Mouse (Mus musculus): ENCODE measurements around the gene BC003965. TPM values are rescaled to one million over a fixed set of nuclear protein-coding genes. Genes with fewer than 3 reads are reported as not detected.

Gene BC003965
- polyA plus RNA-seq, 1 experiment from 2014 or later = 33.4 TPM

DNA sequence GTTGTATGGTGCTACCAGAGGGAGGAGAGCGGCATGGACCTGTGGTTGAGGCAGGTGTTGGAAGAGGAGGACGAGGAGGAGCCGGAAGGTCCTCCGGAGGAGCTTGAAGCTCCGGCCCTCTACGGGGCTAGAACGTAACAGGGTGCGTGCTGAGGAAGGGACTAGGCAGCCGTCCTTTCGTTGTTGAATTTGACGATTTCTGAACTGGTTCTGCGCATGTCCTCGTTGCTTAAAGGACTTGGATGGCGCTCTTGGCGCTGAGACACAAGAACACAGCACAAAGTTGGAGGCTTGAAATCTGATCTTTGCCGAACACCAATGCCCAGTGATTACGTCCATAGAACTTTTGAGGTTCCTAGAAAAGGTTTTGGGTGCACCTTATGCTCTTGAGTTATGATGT, 607 bp downstream of the BC003965 start:
- 8% methylated on average over 17 of the region's 17 CpGs for WGBS
- H3K27ac ChIP-seq (replicated peaks) = 0 out of 2 replicates have a peak overlapping the region, but pooled peaks have one; percentile 90
- H3K9ac ChIP-seq (replicated peaks) = peak overlapping the region; percentile 80
- H3K4me2 ChIP-seq (replicated peaks) = peak overlapping the region; percentile 98
- H3K27me3 ChIP-seq = peaks cover 16% of the 10 kb centered on the region; the same call in 1 of the 2 replicates
- H3K4me1 ChIP-seq = peaks cover 26% of the 10 kb centered on the region
- H3K36me3 ChIP-seq = no peaks in the 10 kb centered on the region
- ATAC-seq (ENCODE audit: low FRiP score, low read depth) = peak; percentile 36; the same call in 1 of the 2 replicates
- H3K4me3 ChIP-seq = peak overlapping the region; percentile 94
- no peaks in the 10 kb centered on the region for H3K9me3 ChIP-seq

DNA sequence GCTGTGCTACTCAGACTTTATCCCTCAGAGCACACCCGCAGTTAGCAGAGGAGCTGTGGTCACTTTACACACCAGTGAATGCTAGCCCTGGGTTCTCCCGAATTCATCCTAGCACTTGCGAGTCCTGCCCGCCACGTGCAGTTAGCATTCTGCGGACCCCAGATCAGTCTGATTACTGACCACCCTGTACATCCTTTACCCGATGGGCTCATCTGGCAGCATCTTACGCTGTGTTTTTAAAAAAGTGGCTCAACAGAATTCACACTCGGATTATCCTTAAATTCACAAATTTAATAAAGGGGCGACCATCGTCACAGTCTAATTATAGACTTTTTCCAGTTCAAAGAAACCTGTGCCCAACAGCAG, 3.4 kb downstream of the BC003965 start:
- H3K27ac ChIP-seq (replicated peaks) = peak overlapping the region; percentile 68; the same call in 1 of the 2 replicates

DNA sequence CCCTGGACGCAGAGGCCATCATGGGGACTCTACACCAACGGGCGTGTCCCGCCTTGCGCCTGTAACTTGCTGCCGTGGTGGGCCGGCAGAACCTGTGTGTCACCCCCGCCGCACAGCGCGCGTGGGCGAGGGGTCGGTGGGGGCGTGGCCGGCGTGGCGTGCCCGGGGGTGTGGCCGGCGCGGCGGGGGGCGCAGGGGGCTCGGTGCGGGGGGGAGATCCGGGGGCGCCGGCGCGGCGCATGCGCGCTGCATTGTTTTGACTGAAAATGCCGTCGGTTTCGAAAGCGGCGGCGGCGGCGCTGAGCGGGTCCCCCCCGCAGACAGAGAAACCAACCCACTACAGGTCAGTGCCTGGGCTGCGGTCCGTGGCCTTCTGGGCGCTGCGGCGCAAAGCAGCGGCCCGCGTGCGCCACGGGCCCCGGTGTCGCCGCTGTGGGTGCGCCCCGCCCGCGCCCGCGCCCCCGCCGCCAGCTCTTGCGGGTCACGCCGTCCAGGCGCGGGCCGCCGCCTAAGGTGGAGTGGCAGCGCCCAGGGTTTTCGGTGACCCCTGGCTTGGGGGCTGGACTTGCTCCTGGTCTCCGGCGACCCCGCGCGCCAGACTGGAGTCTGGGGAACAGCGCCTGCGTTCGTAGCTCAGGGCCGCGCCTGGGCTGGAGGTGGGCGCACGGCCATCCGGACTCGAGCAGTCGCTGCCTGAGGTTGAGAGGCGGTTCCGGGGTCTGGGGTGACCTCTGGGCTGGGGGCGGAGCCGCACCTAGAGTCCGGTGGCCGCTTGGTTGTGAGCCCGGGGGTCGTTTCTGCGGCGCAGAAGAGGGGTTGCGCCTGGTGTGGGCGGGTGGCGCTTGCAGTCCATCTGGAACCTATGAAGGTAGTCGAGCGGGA, 4.0 kb downstream of the BC003965 start, which contains the start of gene Unkl:
Gene Unkl, plus strand, starts transcription at position 248 of the 882 bp plus-strand sequence.
- ATAC-seq (ENCODE audit: low FRiP score, low read depth) = peak; percentile 57
- H3K9ac ChIP-seq (replicated peaks) = peak within 1 kb of the TSS; percentile 90
- H3K27ac ChIP-seq (replicated peaks) = peak within 1 kb of the TSS; percentile 68
- H3K4me3 ChIP-seq = peak within 1 kb of the TSS; percentile 99
- 0 out of 2 replicates have a peak, but pooled peaks cover 16% of the 10 kb centered on the region for H3K36me3 ChIP-seq
- H3K27me3 ChIP-seq = no peaks in the 10 kb centered on the region
- no peaks in the 10 kb centered on the region for H3K9me3 ChIP-seq
- WGBS = under 1% methylated on average over 82 of the region's 104 CpGs
- H3K4me1 ChIP-seq = peaks cover 26% of the 10 kb centered on the region
- peak within 1 kb of the TSS; percentile 90 for H3K4me2 ChIP-seq (replicated peaks)

More for the DNA sequence above, 3.4 kb downstream of the BC003965 start:
- no peak for ATAC-seq (ENCODE audit: low FRiP score, low read depth)
- Histone ChIP-seq H3K4me2 (replicated peaks) (peak overlapping the region; percentile 90), H3K27me3 (no peaks in the 10 kb centered on the region), H3K4me3 (peak overlapping the region; percentile 99), H3K9ac (replicated peaks) (peak overlapping the region; percentile 90), H3K36me3 (0 out of 2 replicates have a peak, but pooled peaks cover 16% of the 10 kb centered on the region), H3K9me3 (no peaks in the 10 kb centered on the region), H3K4me1 (peaks cover 26% of the 10 kb centered on the region)
- WGBS = 5% methylated on average over 11 of the region's 11 CpGs

DNA sequence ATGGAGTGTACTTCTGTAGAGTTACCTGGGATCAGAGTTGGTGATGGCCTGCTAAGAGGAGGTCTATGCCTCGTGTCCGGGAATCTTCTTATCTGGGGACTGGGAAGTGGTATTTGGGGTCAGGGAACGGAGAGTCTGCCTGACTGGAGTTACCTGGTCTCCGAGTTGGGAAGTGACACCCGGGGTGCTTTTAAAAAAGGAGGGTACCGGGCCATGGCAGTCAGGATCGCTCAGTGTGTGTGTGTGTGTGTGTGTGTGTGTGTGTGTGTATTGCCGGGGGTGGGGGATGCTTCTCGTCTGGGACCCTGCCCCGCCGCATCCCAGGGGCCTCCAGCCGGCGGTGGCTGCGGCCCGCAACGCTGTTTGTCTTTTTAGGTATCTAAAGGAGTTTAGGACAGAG, 4.7 kb downstream of the BC003965 start:
- peaks cover 26% of the 10 kb centered on the region for H3K4me1 ChIP-seq
- 5% methylated on average over 16 of the region's 16 CpGs for WGBS
- no peaks in the 10 kb centered on the region for H3K9me3 ChIP-seq
- H3K4me3 ChIP-seq = peak overlapping the region; percentile 99
- no peak for ATAC-seq (ENCODE audit: low FRiP score, low read depth)
- 0 out of 2 replicates have a peak, but pooled peaks cover 16% of the 10 kb centered on the region for H3K36me3 ChIP-seq
- no peak overlapping the region for H3K27ac ChIP-seq (replicated peaks)
- peak overlapping the region; percentile 90 for H3K4me2 ChIP-seq (replicated peaks)
- no peaks in the 10 kb centered on the region for H3K27me3 ChIP-seq
- peak overlapping the region; percentile 90 for H3K9ac ChIP-seq (replicated peaks)

DNA sequence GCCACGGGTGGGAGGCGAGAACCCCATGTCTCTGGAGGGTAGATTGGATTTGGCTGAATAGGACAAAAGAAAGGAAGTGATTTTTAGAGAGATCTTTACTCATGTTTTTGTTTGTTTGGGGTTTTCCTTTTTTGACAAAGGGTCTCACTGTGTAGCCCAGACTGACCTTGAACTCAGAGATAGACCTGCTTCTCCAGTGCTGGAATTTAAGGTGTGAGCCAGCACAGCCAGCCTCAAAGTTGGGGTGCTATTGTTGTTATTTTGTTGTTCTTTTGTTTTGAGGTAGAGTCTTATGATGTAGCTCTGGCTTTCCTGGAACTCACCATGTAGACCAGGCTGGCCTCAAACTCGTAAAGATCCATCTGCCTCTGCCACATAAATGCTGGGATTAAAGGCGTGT, 18.0 kb downstream of the BC003965 start:
- H3K4me2 ChIP-seq (replicated peaks) = no peak overlapping the region
- no peaks in the 10 kb centered on the region for H3K9me3 ChIP-seq
- H3K27me3 ChIP-seq = no peaks in the 10 kb centered on the region
- no peaks in the 10 kb centered on the region for H3K4me1 ChIP-seq
- H3K27ac ChIP-seq (replicated peaks) = no peak overlapping the region
- 92% methylated on average over 4 of the region's 4 CpGs for WGBS
- H3K4me3 ChIP-seq = no peak overlapping the region
- H3K36me3 ChIP-seq = peaks cover 68% of the 10 kb centered on the region
- ATAC-seq (ENCODE audit: low FRiP score, low read depth) = no peak
- no peak overlapping the region for H3K9ac ChIP-seq (replicated peaks)

DNA sequence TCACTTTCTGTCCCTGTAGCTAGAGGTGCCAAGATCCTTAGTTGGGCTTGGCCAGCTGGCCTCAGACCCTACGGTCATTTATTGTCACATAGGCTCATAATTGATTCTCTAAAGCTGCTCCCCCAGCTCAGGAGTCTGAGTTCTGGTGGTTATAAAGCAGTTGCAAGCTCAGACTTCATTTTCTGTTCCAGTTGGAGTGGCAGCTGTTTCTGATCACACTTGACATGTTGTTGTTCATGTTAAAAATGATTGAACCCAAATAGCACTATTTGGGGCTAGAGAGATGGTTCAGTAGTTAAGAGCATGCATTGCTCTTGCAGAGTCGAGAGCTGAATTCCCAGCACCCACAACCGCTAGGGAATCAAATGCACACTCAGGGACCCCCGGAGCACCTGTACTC, 25.7 kb downstream of the BC003965 start:
- Histone ChIP-seq H3K9me3 (no peaks in the 10 kb centered on the region), H3K27ac (replicated peaks) (no peak overlapping the region), H3K4me3 (no peak overlapping the region), H3K4me1 (no peaks in the 10 kb centered on the region), H3K36me3 (peaks cover 82% of the 10 kb centered on the region), H3K9ac (replicated peaks) (no peak overlapping the region), H3K4me2 (replicated peaks) (no peak overlapping the region), H3K27me3 (no peaks in the 10 kb centered on the region)
- ATAC-seq (ENCODE audit: low FRiP score, low read depth) = no peak
- WGBS = 92% methylated on average over 4 of the region's 4 CpGs

DNA sequence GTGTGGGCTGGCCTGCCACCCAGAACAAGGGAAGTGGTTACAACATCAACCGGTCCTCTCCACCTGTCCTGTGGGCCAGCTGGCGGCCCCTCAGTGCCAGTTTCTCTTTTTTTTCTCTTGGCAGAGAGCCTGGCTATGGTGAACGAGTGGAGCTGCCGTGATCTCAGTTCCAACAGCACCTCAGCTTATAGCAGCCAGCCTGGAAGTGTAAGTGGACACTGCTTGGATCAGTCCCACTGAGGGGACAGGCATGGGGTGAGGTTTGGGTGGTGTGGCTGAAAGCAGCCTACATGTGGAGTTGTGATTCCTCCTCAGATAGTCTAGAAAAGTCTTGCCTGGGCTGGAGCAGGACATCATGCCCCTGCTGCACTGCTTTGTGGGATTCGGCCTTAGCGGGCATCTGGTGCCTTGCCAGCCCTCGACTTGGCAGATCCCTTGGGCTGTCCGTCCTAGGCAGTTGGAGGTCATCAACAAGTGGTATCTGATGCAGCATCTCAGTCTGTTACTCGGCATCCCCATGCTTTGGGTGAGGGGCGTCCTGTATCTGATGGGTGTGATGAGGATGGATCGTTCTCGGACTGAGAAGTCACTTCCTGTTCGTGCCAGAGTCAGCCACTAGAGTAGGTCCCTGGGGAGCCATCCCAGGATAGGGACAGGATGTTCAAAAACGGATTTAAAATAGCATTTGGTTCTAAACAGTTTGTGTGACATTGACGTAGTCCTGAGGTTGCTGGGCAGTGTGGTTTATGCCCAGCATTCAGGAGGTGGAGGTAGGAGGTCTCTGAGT, 26.5 kb downstream of the BC003965 start:
- H3K27ac ChIP-seq (replicated peaks) = no peak overlapping the region
- peaks cover 85% of the 10 kb centered on the region for H3K36me3 ChIP-seq
- WGBS = 87% methylated on average over 15 of the region's 15 CpGs
- H3K27me3 ChIP-seq = no peaks in the 10 kb centered on the region
- no peak overlapping the region for H3K9ac ChIP-seq (replicated peaks)
- no peaks in the 10 kb centered on the region for H3K4me1 ChIP-seq
- ATAC-seq (ENCODE audit: low FRiP score, low read depth) = no peak
- H3K4me2 ChIP-seq (replicated peaks) = no peak overlapping the region
- no peak overlapping the region for H3K4me3 ChIP-seq
- no peaks in the 10 kb centered on the region for H3K9me3 ChIP-seq

DNA sequence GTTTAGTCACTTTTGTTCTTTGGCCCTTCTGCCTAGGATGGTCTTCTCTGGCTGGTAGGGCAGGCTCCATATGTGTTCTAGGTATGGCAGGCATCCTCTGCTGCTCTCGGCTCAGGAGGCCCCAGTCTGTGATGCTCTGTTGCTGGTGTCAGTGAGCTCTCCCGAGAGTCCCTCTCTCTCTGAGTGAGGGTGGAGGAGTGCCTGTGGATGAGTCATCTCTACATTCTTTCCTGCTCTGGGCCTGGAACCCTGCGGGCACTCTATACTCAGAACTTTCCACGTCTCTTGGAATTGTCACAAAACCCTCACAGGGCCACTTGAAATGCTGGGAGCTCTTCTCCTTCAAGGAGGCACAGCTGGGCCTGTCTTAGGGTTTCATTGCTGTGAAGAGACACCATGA, 27.4 kb downstream of the BC003965 start:
- no peak overlapping the region for H3K4me3 ChIP-seq
- ATAC-seq (ENCODE audit: low FRiP score, low read depth) = no peak
- H3K27me3 ChIP-seq = no peaks in the 10 kb centered on the region
- peaks cover 87% of the 10 kb centered on the region for H3K36me3 ChIP-seq
- H3K4me2 ChIP-seq (replicated peaks) = no peak overlapping the region
- no peaks in the 10 kb centered on the region for H3K4me1 ChIP-seq
- WGBS = 95% methylated on average over 4 of the region's 4 CpGs
- no peak overlapping the region for H3K9ac ChIP-seq (replicated peaks)
- no peak overlapping the region for H3K27ac ChIP-seq (replicated peaks)
- H3K9me3 ChIP-seq = no peaks in the 10 kb centered on the region

DNA sequence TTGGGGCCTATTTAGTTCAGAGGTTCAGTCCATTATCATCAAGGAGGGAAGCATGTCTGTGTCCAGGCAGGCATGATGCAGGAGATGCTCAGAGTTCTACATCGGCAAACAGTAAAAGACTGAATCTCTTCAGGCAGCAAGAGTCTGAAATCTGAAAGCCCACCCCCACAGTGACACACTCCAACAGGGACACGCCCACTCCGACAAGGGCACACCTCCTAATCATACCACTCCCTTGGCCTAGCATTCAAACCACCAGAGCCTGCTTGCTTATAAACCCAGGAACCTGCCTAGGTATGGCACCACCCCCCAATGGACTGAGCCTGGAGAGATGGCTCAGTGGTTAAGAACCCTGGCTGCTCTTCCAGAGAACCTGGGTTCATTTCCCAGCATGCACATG, 31.1 kb downstream of the BC003965 start:
- Histone ChIP-seq H3K36me3 (peaks cover 68% of the 10 kb centered on the region), H3K4me1 (no peaks in the 10 kb centered on the region), H3K27me3 (no peaks in the 10 kb centered on the region), H3K4me2 (replicated peaks) (no peak overlapping the region), H3K4me3 (no peak overlapping the region), H3K9me3 (no peaks in the 10 kb centered on the region), H3K9ac (replicated peaks) (no peak overlapping the region), H3K27ac (replicated peaks) (no peak overlapping the region)
- no peak for ATAC-seq (ENCODE audit: low FRiP score, low read depth)
- 79% methylated on average over 3 of the region's 3 CpGs for WGBS

DNA sequence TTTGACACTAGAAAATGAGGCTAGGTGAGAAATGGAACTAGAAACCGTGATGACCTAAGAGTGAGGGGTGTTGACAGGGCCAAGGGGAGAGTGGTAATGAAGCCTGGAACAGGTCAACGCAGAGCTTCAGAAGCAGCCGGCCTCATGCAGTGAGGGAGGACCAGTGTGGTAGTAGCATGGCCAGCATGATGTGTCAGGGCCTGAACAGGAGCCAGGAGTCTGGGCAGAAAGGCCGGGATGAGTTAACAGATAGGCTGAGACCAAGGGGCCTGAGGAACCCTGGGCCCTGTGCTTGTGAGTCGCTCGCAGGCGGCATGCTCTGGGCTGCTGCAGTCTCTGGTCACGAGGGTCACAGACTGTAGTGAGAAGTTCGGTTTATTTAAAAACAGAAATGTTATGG, 34.6 kb downstream of the BC003965 start:
- no peak for ATAC-seq (ENCODE audit: low FRiP score, low read depth)
- Histone ChIP-seq H3K36me3 (peaks cover 41% of the 10 kb centered on the region), H3K4me3 (no peak overlapping the region), H3K4me1 (peaks cover 11% of the 10 kb centered on the region; the same call in 1 of the 2 replicates), H3K9ac (replicated peaks) (no peak overlapping the region), H3K27ac (replicated peaks) (no peak overlapping the region), H3K27me3 (peaks cover 8% of the 10 kb centered on the region), H3K4me2 (replicated peaks) (no peak overlapping the region), H3K9me3 (no peaks in the 10 kb centered on the region)
- 95% methylated on average over 9 of the region's 9 CpGs for WGBS

DNA sequence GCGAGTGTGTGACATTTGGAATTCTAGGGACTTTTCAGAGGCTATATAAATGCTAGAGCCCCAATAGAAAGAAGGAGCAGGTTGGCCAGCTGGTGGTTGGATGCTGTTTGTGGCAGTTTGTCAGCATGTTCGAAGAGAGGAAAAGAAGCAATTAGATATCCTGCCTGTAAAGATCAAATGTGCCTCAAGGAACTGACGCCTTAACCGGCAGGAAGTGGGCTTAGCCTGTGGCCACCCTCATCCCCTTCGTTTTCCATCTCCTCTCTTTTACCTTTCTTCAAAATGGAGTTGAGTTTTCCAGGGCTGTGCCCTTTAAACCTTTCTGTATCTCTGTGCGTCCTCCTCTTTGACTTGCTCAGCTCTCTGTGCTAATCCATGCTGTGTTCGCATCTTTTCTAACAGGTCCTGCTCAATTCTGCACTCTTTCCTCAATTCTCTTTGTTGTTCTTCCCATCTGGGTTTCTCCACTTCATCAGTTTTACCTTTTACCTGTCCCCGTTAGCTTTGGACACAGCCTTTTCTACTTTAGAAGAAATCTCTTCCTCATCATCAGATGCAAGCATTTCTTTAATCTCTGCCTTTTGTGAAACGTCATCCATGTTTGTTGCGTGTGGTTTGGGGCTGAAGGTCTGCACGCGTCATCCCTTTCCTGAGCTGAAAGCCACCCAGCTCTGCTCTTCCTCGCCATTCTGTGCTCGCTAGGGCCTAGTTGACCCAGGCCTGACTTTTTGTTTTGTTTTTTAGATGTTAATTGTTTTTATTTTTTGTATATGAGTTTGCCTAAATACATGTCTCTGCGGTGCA, 35.3 kb downstream of the BC003965 start:
- peaks cover 11% of the 10 kb centered on the region; the same call in 1 of the 2 replicates for H3K4me1 ChIP-seq
- peaks cover 8% of the 10 kb centered on the region for H3K27me3 ChIP-seq
- no peak for ATAC-seq (ENCODE audit: low FRiP score, low read depth)
- peaks cover 34% of the 10 kb centered on the region for H3K36me3 ChIP-seq
- H3K4me2 ChIP-seq (replicated peaks) = no peak overlapping the region
- H3K9ac ChIP-seq (replicated peaks) = no peak overlapping the region
- no peaks in the 10 kb centered on the region for H3K9me3 ChIP-seq
- 92% methylated on average over 15 of the region's 15 CpGs for WGBS
- H3K4me3 ChIP-seq = no peak overlapping the region
- no peak overlapping the region for H3K27ac ChIP-seq (replicated peaks)

All from midbrain, embryonic 12.5 days (tissue).